Mouse (Mus musculus): Measurements from ENCODE around the gene Ubl3.

Ubl3 gene

GRCm38 (mm10) chr5:148559261-148559958 lies 6.8 kb upstream of the Ubl3 start:
- no peak for DNase-seq

GRCm38 (mm10) chr5:148558472-148558871 lies 5.9 kb upstream of the Ubl3 start:
- no peak for DNase-seq

- peak; percentile 62 for DNase-seq
Measured at GRCm38 (mm10) chr5:148556509-148556908, 3.9 kb upstream of the Ubl3 start.

GRCm38 (mm10) chr5:148555156-148555555 lies 2.6 kb upstream of the Ubl3 start:
- no peak for DNase-seq

GRCm38 (mm10) chr5:148554701-148555100 lies 2.1 kb upstream of the Ubl3 start:
- no peak for DNase-seq

GRCm38 (mm10) chr5:148554242-148554641 lies 1.7 kb upstream of the Ubl3 start:
- no peak for DNase-seq

GRCm38 (mm10) chr5:148553723-148554122 lies 1.1 kb upstream of the Ubl3 start:
- no peak for DNase-seq

GRCm38 (mm10) chr5:148551764-148552136 lies 839 bp downstream of the Ubl3 start:
- DNase-seq = no peak

- DNase-seq = peak; percentile 47
Measured at GRCm38 (mm10) chr5:148550821-148551763, 1.5 kb downstream of the Ubl3 start.

- DNase-seq = peak; percentile 29
Measured at GRCm38 (mm10) chr5:148550393-148550792, 2.2 kb downstream of the Ubl3 start.

- DNase-seq = no peak
Measured at GRCm38 (mm10) chr5:148549307-148549706, 3.3 kb downstream of the Ubl3 start.

- DNase-seq = no peak
Measured at GRCm38 (mm10) chr5:148548568-148548967, 4.0 kb downstream of the Ubl3 start.

GRCm38 (mm10) chr5:148547870-148548456 lies 4.6 kb downstream of the Ubl3 start:
- peak; percentile 38 for DNase-seq

- DNase-seq = no peak
Measured at GRCm38 (mm10) chr5:148546970-148547369, 5.6 kb downstream of the Ubl3 start.

- no peak for DNase-seq
Measured at GRCm38 (mm10) chr5:148544733-148545132, 7.9 kb downstream of the Ubl3 start.

GRCm38 (mm10) chr5:148542196-148542595 lies 10.4 kb downstream of the Ubl3 start:
- no peak for DNase-seq

- DNase-seq = no peak
Measured at GRCm38 (mm10) chr5:148535669-148536430, 16.7 kb downstream of the Ubl3 start.

- DNase-seq = no peak
Measured at GRCm38 (mm10) chr5:148534644-148535043, 17.9 kb downstream of the Ubl3 start.

- DNase-seq = no peak
Measured at GRCm38 (mm10) chr5:148533924-148534323, 18.7 kb downstream of the Ubl3 start.

- no peak for DNase-seq
Measured at GRCm38 (mm10) chr5:148532201-148532600, 20.4 kb downstream of the Ubl3 start.

GRCm38 (mm10) chr5:148527632-148528031 lies 25.0 kb downstream of the Ubl3 start:
- no peak for DNase-seq

- no peak for DNase-seq
Measured at GRCm38 (mm10) chr5:148526631-148527030, 26.0 kb downstream of the Ubl3 start.

Data from kidney, adult 11 months (tissue).